Mouse (Mus musculus): ENCODE measurements at regions not wholly inside any gene's neighbourhood (a gene's known extent, or its start where the extent isn't known, plus 50 kb on each side); places are given as distances from the start of the nearest gene placed in this dataset.

DNA sequence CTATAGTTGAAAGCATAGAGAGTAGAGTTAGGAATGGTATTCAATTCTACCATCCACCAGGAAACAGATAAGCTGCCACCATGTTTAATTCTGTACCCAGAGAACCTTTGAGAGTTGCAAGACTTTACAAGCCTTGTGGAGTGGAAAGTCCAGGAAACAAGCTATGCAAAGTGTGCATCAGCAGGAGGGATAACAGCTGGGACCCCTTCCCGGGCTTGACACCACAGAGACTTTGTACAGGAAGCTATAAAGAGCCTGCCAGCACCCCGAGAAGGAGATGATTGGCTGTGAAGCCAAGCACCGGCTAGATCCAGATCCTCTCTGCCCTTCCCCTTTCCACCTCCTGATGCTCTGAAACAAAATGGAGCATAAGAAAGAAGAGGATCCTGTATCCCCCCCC is 188.8 kb downstream of the Sp3 start:
- no peak for TF ChIP-seq GATA1 (IDR thresholded peaks at IDR 0.05; ENCODE audit: borderline replicate concordance, low read length)
- TF ChIP-seq FLI1 (IDR thresholded peaks at IDR 0.05; ENCODE audit: low read length): no peak
